Mouse (Mus musculus): Measurements from ENCODE around the gene Hist1h2bb.

Gene Hist1h2bb

GRCm38 (mm10) chr13:23749563-23750121 is 3.1 kb downstream of the Hist1h2bb start:
- no peak for DNase-seq (ENCODE audit: low read depth, low spot score)

DNA sequence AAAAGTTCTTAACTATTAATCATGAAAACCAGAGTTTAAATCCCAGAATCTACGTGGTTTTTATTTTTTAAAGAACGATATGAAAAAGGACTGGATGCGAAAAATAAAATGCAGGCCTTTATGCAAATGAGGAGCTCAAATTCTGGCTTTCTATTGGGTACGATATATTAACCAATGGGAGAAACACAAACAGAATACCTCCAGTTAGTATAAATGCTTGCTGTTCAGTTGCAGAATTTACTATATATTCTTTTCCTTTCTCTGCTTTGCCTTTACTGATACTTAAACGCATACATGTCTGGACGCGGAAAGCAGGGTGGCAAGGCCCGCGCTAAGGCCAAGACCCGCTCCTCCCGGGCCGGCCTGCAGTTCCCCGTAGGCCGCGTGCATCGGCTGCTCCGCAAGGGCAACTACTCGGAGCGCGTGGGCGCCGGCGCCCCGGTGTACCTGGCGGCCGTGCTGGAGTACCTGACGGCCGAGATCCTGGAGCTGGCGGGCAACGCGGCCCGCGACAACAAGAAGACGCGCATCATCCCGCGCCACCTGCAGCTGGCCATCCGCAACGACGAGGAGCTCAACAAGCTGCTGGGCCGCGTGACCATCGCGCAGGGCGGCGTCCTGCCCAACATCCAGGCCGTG is 4.4 kb downstream of the Hist1h2bb start, which contains the start of gene Hist1h2ab:
TSS of gene Hist1h2ab (plus strand) at position 288 of the 639 bp plus-strand sequence.
- DNase-seq (ENCODE audit: low read depth, low spot score) = peak; percentile 76

DNA sequence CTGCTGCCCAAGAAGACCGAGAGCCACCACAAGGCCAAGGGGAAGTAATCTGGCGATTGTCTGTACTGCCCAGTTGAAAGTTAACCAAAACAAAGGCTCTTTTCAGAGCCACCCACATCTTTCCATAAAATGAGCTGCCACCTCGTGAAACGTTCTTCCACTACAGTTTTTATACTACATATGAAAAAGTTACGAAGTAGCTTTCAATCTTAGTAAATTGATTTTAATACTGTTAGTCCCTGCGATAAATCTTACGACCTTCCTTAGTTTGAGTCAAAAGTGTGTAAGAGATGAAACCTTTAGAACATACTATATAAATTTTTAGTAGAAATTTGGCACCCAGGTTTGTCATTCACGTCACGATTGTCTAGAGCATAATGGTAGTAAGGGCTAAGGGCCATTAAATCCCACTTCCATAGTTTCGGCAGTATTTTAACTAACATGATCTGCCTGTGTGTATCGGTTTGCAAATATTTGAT is 5.0 kb downstream of the Hist1h2bb start:
- DNase-seq (ENCODE audit: low read depth, low spot score) = peak; percentile 54

DNA sequence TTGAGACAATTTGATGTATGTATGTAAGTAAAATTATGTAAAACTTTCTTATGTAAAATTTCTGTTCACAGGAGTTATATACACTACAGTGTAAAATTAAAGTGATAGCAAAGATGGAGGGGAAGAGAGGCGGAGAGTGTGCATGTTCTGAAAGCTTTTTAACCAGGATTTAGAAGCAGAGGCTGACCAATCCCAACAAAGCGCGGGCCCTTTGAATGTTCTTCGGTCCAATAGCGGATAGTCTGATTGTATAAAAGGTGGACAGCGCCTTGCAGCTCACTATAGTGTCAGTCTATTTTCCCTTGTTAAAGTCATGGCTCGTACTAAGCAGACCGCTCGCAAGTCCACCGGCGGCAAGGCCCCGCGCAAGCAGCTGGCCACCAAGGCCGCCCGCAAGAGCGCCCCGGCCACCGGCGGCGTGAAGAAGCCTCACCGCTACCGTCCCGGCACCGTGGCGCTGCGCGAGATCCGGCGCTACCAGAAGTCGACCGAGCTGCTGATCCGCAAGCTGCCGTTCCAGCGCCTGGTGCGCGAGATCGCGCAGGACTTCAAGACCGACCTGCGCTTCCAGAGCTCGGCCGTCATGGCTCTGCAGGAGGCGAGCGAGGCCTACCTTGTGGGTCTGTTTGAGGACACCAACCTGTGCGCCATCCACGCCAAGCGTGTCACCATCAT is 5.7 kb downstream of the Hist1h2bb start, which contains the start of gene Hist1h3b:
TSS of gene Hist1h3b (plus strand) at position 201 of the 675 bp plus-strand sequence.
- DNase-seq (ENCODE audit: low read depth, low spot score) = peak; percentile 85

GRCm38 (mm10) chr13:23752742-23753172 is 6.2 kb downstream of the Hist1h2bb start:
- no peak for DNase-seq (ENCODE audit: low read depth, low spot score)

- no peak for DNase-seq (ENCODE audit: low read depth, low spot score)
Measured at GRCm38 (mm10) chr13:23753314-23754078, 7.0 kb downstream of the Hist1h2bb start.

GRCm38 (mm10) chr13:23755000-23755399 is 8.5 kb downstream of the Hist1h2bb start:
- no peak for DNase-seq (ENCODE audit: low read depth, low spot score)

- DNase-seq (ENCODE audit: low read depth, low spot score) = peak; percentile 92
Measured at GRCm38 (mm10) chr13:23756790-23757189, 10.3 kb downstream of the Hist1h2bb start, which contains the start of gene Hist1h4b. TSS of gene Hist1h4b (plus strand) at chr13:23757013.

DNA sequence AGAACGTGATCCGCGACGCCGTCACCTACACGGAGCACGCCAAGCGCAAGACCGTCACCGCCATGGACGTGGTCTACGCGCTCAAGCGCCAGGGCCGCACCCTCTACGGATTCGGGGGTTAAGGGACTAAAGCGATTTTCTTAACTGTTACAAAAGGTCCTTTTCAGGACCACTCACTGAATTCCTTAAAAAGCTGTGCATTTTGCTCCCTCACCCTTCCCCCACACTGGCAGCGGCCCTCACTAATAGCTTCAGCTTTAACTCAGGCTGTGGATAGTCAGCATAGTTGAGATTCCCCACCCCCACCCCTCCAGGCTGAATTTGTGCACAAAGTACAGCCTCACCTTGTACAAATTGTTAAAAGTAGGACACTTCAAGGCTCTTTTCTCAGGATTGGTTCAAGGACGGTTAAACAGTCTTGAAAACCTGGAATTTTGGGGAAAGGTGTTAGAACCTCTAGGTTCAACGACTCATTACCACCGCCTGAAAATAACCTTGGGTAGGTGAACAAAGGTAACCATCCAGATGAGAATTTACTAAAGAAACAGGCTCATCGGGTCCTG is 10.8 kb downstream of the Hist1h2bb start:
- DNase-seq (ENCODE audit: low read depth, low spot score) = peak; percentile 49

DNA sequence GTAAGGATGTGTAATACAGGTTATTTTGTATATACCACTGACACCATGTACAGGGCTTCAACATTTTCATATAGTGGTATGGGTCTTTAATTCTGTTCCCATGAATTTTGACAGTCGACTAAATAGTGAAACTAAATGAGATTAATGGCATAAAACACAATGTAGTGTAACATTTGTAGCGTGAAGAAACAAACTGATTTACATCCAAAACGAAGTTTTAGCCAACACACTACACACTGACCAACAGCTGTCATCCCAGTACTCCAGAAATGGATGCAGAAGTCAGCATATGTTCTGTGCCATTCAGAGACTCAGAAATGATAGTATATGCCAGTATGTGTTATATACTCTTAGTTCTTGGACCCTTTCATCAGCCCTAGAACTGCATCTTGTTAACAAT is 11.4 kb downstream of the Hist1h2bb start:
- DNase-seq (ENCODE audit: low read depth, low spot score) = no peak

DNA sequence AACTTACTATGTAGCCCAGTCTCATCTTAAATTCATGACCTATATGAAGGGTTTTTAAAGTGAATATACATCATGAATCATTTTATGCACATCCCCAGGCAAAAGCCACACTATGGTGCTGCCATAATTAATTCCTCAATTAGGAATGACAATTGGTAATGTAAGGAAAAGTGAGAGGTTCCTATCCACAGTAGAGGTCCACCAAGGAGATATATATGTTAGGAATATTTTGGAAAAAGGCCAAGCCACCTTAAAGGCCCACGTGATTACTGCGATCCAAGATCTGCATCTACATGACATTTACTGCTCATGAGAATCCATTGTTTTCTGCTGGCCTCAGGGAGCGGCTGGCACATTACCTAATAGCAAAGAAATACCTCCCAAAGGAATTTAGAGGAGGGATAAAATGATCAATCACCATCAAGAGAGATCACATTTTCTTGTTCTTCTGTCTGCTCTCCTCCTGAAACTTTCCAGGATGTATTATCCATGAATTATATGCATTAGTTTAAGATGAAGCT is 12.8 kb downstream of the Hist1h2bb start:
- DNase-seq (ENCODE audit: low read depth, low spot score) = no peak

DNA sequence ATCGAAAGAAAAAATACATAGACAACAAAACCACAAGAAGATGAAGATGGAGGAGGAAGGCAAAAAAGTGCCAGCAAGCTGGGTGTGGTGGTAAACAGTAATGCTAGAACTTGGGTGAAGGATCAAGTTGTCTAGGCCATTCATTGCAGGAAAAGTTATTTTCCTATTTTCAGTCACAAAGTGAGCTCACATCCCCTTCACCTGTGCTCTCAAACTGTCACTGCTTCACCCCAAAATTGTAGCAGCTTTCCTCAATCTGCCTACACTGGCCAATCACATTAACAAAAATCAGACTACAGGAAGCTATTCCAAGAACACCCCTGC is 13.3 kb downstream of the Hist1h2bb start:
- DNase-seq (ENCODE audit: low read depth, low spot score) = peak; percentile 54

DNA sequence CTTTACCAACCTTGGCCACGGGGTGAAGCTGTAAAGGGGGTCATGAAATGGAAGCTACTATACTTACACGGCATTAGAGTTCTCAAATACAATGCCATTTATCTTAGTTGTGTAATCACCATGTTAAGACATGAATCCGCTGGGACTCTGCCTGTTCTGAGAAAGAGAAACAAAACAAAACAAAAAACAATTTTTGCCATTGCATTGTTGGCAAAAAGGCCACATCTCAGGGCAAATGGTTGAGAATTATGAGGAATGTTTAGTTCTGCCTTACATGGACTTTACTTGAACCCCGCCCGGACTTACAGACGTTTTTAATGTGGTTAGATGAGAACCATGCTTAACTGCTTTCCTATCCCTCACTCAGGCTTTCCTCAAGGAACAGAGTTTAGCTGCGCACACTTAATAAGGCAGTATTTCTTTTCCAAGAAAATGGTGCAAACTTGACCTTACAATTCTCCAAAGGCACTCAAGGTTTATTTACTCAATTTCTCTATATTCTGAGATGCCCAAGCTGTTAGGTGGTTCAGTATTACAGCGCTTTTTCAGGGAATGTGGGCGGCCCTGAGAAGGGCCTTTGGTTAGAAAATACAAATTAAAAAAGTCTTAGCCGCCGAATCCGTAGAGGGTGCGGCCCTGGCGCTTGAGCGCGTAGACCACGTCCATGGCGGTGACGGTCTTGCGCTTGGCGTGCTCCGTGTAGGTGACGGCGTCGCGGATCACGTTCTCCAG is 13.9 kb downstream of the Hist1h2bb start:
- peak; percentile 41 for DNase-seq (ENCODE audit: low read depth, low spot score)

DNA sequence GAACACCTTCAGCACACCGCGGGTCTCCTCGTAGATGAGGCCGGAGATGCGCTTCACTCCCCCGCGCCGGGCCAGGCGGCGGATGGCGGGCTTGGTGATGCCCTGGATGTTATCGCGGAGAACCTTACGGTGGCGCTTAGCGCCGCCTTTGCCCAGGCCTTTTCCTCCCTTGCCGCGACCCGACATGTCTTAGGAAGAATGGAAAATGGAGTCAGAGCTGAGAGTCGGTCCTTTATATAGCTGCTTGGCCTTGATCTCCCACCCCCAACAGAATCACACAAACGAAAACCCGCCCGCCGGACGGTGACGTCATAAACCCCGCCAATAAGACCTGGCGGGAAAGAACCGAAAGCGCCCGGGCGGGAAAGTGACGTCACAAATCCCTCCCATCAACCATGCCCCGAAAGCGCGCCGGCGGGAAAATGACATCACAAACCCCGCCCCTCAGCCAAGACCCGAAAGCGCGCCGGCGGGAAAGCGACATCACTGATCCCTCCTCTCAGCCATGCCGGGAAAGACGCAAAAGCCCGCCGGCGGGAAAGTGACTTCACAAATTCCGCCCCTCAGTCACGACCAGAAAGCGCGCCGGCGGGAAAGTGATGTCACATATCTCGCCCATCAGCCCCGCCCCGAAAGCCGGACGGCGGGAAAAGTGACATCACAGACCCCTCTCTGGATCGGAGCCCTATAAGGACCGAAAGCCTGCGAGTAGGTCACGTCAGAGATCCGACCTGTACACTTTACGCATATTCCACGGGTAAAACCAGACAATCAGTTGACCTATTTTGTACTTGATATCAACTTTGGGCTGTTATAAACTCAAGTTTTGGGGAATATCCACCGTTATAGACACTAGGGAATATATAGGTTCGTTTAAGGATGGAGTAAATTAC is 14.7 kb downstream of the Hist1h2bb start, which contains the start of gene Hist1h4a:
TSS of gene Hist1h4a (minus strand) at position 259 of the 893 bp plus-strand sequence.
- DNase-seq (ENCODE audit: low read depth, low spot score) = peak; percentile 98

GRCm38 (mm10) chr13:23761871-23762821 is 15.6 kb downstream of the Hist1h2bb start, which contains the start of gene Hist1h3a:
TSS of gene Hist1h3a (minus strand) at chr13:23762386.
- DNase-seq (ENCODE audit: low read depth, low spot score) = peak; percentile 91

DNA sequence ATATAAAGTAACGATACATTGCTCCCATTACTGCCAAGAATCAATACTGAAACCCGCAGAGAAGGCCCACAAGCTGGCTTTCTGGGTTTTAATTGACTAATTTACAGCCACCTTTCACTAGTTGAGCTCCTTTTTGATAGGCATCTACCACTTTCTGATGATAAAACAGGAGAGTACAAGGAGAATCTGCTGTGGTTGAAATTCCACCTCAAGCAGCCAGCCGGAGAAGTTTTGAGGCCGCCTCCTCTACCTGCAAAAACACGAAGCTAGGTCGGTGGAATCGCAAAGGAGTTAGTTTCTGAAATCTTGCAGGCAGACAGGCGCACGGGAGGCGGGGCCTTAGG is 16.7 kb downstream of the Hist1h2bb start:
- DNase-seq (ENCODE audit: low read depth, low spot score) = no peak

DNA sequence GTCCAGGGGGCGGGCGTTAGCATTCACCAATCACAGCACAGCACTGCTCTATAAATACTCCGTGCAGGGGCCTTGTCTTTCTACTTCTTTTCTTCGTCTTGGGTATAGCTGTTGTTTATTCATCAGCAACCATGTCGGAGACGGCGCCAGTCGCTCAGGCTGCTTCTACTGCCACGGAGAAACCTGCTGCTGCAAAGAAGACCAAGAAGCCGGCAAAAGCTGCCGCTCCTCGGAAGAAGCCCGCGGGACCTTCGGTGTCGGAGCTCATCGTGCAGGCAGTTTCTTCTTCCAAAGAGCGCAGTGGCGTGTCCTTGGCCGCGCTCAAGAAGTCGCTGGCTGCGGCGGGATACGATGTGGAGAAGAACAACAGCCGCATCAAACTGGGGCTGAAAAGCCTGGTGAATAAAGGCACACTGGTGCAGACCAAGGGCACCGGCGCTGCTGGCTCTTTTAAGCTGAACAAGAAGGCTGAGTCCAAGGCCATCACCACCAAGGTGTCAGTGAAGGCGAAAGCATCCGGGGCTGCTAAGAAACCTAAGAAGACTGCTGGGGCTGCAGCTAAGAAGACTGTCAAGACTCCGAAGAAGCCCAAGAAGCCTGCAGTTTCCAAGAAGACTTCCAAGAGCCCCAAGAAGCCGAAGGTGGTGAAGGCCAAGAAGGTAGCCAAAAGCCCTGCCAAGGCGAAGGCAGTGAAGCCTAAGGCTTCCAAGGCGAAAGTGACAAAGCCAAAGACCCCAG is 17.2 kb downstream of the Hist1h2bb start, which contains the start of gene Hist1h1a:
TSS of gene Hist1h1a (plus strand) at position 81 of the 738 bp plus-strand sequence.
- peak; percentile 91 for DNase-seq (ENCODE audit: low read depth, low spot score)

All from CD4-positive helper T cell, adult 2 months (primary cell).